Mouse (Mus musculus): ENCODE results near the gene Pomgnt2.

- TF ChIP-seq FLI1 (IDR thresholded peaks at IDR 0.05; ENCODE audit: low read length) (no peak), GATA1 (IDR thresholded peaks at IDR 0.05; ENCODE audit: borderline replicate concordance, low read length) (no peak)
Observed at GRCm38 (mm10) chr9:121969841-121970381, 27.0 kb downstream of the Pomgnt2 start.

Measured in megakaryocyte, embryonic 14.5 days (primary cell).